Mouse (Mus musculus) yolk sac, embryonic 10.5 days (tissue): ENCODE results near the gene Ankrd2.

Experiments
- DNase-seq: peaks from one replicate; pipeline ENCODE4 v3.0.0-alpha.2; 2017; ENCODE audit warnings: low spot score

Gene Ankrd2

GRCm38 (mm10) chr19:42035456-42036248, at the start of gene Ankrd2:
Gene Ankrd2 (plus strand): TSS chr19:42036000.
- peak; percentile 67 for DNase-seq

- DNase-seq, result no peak
These were observed 48.6 kb upstream of the Ankrd2 start for GRCm38 (mm10) chr19:41987206-41987605.

GRCm38 (mm10) chr19:41989810-41990209, 46.0 kb upstream of the Ankrd2 start:
- no peak for DNase-seq

- DNase-seq, result no peak
These were observed 43.8 kb upstream of the Ankrd2 start for GRCm38 (mm10) chr19:41991926-41992477.

GRCm38 (mm10) chr19:41992971-41993370, 42.8 kb upstream of the Ankrd2 start:
- DNase-seq, result no peak

GRCm38 (mm10) chr19:41993484-41993883, 42.3 kb upstream of the Ankrd2 start:
- DNase-seq, result no peak

- no peak for DNase-seq
These were observed 41.8 kb upstream of the Ankrd2 start for GRCm38 (mm10) chr19:41994023-41994422.

- DNase-seq, result no peak
These were observed 40.3 kb upstream of the Ankrd2 start for GRCm38 (mm10) chr19:41995483-41995882.

GRCm38 (mm10) chr19:41997090-41997489, 38.7 kb upstream of the Ankrd2 start:
- DNase-seq, result no peak

GRCm38 (mm10) chr19:41998770-41999548, 36.8 kb upstream of the Ankrd2 start:
- DNase-seq, result no peak

- DNase-seq, result no peak
These were observed 36.0 kb upstream of the Ankrd2 start for GRCm38 (mm10) chr19:41999688-42000283.

GRCm38 (mm10) chr19:42000446-42000958, 35.3 kb upstream of the Ankrd2 start:
- no peak for DNase-seq

- no peak for DNase-seq
These were observed 34.4 kb upstream of the Ankrd2 start for GRCm38 (mm10) chr19:42001253-42001980.

- DNase-seq, result no peak
These were observed 31.5 kb upstream of the Ankrd2 start for GRCm38 (mm10) chr19:42004258-42004657.

GRCm38 (mm10) chr19:42005616-42006015, 30.2 kb upstream of the Ankrd2 start:
- no peak for DNase-seq

GRCm38 (mm10) chr19:42006568-42006967, 29.2 kb upstream of the Ankrd2 start:
- DNase-seq, result no peak

- no peak for DNase-seq
These were observed 27.2 kb upstream of the Ankrd2 start for GRCm38 (mm10) chr19:42008586-42008985.

GRCm38 (mm10) chr19:42009067-42009466, 26.7 kb upstream of the Ankrd2 start:
- no peak for DNase-seq

- no peak for DNase-seq
These were observed 25.4 kb upstream of the Ankrd2 start for GRCm38 (mm10) chr19:42010436-42010835.

GRCm38 (mm10) chr19:42011123-42011522, 24.7 kb upstream of the Ankrd2 start:
- no peak for DNase-seq

GRCm38 (mm10) chr19:42014231-42014825, 21.5 kb upstream of the Ankrd2 start:
- no peak for DNase-seq
